Mouse (Mus musculus) liver, embryonic 13.5 days (tissue): ENCODE data around the gene Nckap5l. TPM values are rescaled to one million over a fixed set of nuclear protein-coding genes. Genes with fewer than 3 reads are reported as not detected.

Experiments used
- ATAC-seq: fragments of 200-750 bp; cut with Nextera tagmentation; 2 replicates; pipeline ENCODE4 v1.8.0; 2017; ENCODE audit warnings: low read depth, mild to moderate bottlenecking, moderate number of reproducible peaks, moderate library complexity
- DNase-seq: peaks from one replicate; pipeline ENCODE4 v3.0.0; 2022
- H3K27ac ChIP-seq: fragments of 300-500 bp; sonication (generic); 2 replicates; pipeline ENCODE4 v1.5.1; 2015; ENCODE audit warnings: moderate library complexity, mild to moderate bottlenecking, inconsistent platforms
- H3K27me3 ChIP-seq: fragments of 300-500 bp; sonication (generic); 2 replicates; pipeline ENCODE4 v1.6.1; 2015; ENCODE audit warnings: mild to moderate bottlenecking, inconsistent platforms
- H3K36me3 ChIP-seq: fragments of 300-500 bp; sonication (generic); 2 replicates; pipeline ENCODE4 v1.6.1; 2015; ENCODE audit warnings: mild to moderate bottlenecking, inconsistent platforms
- H3K4me1 ChIP-seq: fragments of 300-500 bp; sonication (generic); replicated peaks from 2 replicates; pipeline ENCODE4 v1.6.1; 2015; ENCODE audit warnings: inconsistent platforms
- H3K4me2 ChIP-seq: fragments of 300-500 bp; sonication (generic); 2 replicates; pipeline ENCODE4 v1.6.1; 2015; ENCODE audit warnings: inconsistent platforms, mild to moderate bottlenecking, moderate library complexity
- H3K4me3 ChIP-seq: fragments of 300-500 bp; sonication (generic); replicated peaks from 2 replicates; pipeline ENCODE4 v1.5.1; 2015; ENCODE audit warnings: mild to moderate bottlenecking, inconsistent platforms
- H3K9ac ChIP-seq: fragments of 300-500 bp; sonication (generic); 2 replicates; pipeline ENCODE4 v1.6.1; 2015; ENCODE audit warnings: mild to moderate bottlenecking, inconsistent platforms
- H3K9me3 ChIP-seq: fragments of 300-500 bp; sonication (generic); replicated peaks from 2 replicates; pipeline ENCODE4 v1.6.1; 2016; ENCODE audit warnings: inconsistent platforms
- WGBS: fragments of 180-500 bp; shearing (Covaris S2); methylation state at CpG from one replicate; pipeline ENCODE4 v1.1.7; 2015; ENCODE audit not compliant: insufficient replicate concordance; 5-methylcytosine and 5-hydroxymethylcytosine counted together
- polyA plus RNA-seq: library from polyadenylated mRNA; unstranded; fragments of >200 nt; fragmentation: Nextera tagmentation; extraction: Ambion mirVana; gene quantifications from 2 replicates; pipeline ENCODE4 v1.2.1, GENCODE M21; 2015

The Nckap5l gene
- 0.85 and 1.1 TPM in 2 replicates for polyA plus RNA-seq

DNA sequence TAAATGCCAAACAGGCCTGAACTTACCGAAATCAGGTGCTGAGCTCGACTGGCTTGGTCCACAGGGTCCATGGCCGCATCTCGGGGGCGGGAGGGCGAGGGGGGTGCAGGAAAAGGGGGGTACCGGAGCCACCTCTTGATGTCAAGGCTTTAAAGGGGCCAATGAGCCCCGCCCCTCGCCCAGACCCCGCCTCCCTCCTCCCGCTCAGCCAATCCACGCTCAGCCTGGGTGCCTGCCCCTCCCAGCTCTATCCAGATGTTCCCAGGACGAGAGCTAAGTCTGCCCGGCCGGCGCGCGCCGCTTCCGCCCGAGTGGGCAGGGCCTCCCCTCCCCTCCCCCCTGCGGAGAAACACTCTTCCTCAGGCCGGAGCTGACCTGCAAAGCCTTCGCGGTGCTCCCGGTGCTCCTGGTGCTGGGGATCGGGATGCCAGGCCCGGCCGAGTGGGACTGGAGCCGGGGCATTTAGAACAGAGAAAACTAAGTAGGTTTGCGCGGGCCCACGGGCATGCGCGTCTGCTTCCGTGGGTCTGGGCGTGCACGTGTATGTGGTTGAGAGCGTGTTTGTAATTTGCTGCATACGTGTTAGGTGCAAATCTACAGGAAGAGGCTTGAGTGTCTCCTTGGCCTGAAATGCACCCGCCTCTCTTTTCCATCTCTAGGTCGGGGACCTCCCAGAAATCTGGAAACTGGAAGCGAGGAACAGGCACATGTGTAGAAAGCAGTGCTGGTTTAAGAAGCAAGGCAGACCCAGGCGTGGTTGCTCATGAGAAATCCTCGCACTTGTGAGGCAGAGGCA, at the start of gene Nckap5l:
Nckap5l (minus strand) TSS at position 143 of the 796 bp plus-strand sequence.
- peaks cover 32% of the 10 kb centered on the region for H3K4me1 ChIP-seq
- under 1% methylated on average over 45 of the region's 45 CpGs for WGBS
- H3K27ac ChIP-seq, result peak within 1 kb of the TSS; percentile 66

GRCm38 (mm10) chr15:99505324-99506095, 48.0 kb upstream of the Nckap5l start:
- no peak overlapping the region for H3K4me2 ChIP-seq
- H3K4me1 ChIP-seq, result peaks cover 10% of the 10 kb centered on the region
- H3K36me3 ChIP-seq, result no peaks in the 10 kb centered on the region
- H3K9me3 ChIP-seq, result no peaks in the 10 kb centered on the region
- ATAC-seq (no peak), DNase-seq (no peak)
- H3K27me3 ChIP-seq, result 0 out of 2 replicates have a peak, but pooled peaks cover 3% of the 10 kb centered on the region
- H3K27ac ChIP-seq, result no peak overlapping the region
- H3K9ac ChIP-seq, result no peak overlapping the region
- no peak overlapping the region for H3K4me3 ChIP-seq
- 57% methylated on average over 15 of the region's 15 CpGs for WGBS

More for the DNA sequence above, at the start of gene Nckap5l:
- Histone ChIP-seq H3K9ac (peak within 1 kb of the TSS; percentile 76), H3K4me3 (peak within 1 kb of the TSS; percentile 70), H3K9me3 (no peaks in the 10 kb centered on the region), H3K4me2 (peak within 1 kb of the TSS; percentile 89), H3K27me3 (peaks cover 15% of the 10 kb centered on the region), H3K36me3 (no peaks in the 10 kb centered on the region)
- peak; percentile 78 for DNase-seq
- peak; percentile 93 for ATAC-seq

DNA sequence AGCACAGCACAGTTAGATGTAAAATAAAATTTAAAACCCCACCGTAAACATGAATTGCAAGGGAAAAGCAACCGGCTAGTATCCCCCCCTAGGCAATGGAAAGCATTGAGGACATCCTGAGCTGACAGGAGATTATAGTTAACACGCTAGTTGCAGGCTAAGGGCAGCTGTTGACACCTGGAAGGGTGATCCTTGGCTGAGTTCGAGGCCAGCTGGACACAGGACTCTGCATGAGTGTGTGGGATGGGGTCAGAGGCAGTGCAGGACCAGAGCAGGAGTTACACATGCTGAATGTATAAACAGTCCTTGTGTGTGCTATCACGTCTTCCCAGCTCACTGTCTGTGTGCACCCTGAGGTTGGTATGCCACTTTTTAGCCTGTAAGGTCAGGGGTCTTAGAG, 45.7 kb upstream of the Nckap5l start:
- H3K4me1 ChIP-seq, result peaks cover 30% of the 10 kb centered on the region

GRCm38 (mm10) chr15:99502311-99502831, 44.8 kb upstream of the Nckap5l start:
- ATAC-seq, result no peak
- peaks cover 37% of the 10 kb centered on the region for H3K4me1 ChIP-seq
- DNase-seq, result no peak

More for the DNA sequence above, 45.7 kb upstream of the Nckap5l start:
- H3K36me3 ChIP-seq, result no peaks in the 10 kb centered on the region
- ATAC-seq (no peak), DNase-seq (no peak)
- H3K9ac ChIP-seq, result no peak overlapping the region
- H3K4me3 ChIP-seq, result no peak overlapping the region
- WGBS, result 64% methylated on average over 5 of the region's 5 CpGs
- no peaks in the 10 kb centered on the region for H3K9me3 ChIP-seq
- H3K27ac ChIP-seq, result no peak overlapping the region
- 0 out of 2 replicates have a peak, but pooled peaks cover 7% of the 10 kb centered on the region for H3K27me3 ChIP-seq
- no peak overlapping the region for H3K4me2 ChIP-seq

DNA sequence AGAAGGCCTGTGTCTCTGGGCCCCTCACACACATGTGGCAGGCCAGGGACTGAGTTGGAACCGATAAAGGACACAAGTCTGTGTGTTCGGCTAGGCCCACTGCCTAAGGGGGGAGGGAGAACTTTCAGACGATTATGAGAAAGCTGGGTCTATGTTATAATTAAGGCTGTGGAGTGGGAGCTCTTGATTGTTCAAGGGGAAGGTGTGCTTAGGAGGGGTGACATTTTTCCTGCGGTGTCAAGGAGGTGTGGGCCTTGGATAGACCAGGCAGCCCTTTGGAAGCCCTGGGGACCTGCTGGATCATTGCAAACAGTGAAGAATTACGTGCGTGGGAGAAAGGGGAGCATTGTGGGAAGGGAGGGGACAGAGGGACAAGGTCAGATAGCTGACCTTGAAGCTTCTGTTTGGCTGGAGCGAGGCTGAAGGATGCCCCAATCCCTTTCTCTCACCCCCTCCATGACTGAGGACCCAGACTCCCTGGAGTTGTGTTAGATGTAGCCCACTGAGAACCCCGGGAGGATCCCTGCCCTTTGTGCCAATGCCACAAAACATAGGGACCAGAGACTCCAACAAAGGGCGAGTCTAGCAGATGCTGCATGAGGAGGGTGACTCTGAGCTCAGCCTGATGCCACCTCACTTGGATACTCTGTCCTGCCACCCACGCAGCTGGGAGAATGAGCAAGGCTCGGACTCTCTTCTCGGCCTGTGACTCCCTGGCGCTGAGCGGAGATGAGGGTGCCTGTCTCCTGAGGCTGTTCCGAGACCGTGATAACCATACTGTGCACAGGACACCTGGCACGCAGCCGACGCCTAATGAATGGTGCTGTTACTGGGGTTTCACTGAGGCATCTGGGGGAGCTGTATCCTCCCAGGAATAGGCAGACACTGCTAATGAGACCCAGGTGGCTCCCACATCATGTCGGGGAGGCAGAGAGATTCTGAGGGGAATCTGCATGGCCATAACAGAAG, 44.0 kb upstream of the Nckap5l start:
- 0 out of 2 replicates have a peak, but pooled peaks cover 11% of the 10 kb centered on the region for H3K27me3 ChIP-seq
- DNase-seq (no peak), ATAC-seq (no peak)
- H3K4me2 ChIP-seq, result no peak overlapping the region
- no peaks in the 10 kb centered on the region for H3K9me3 ChIP-seq
- H3K4me3 ChIP-seq, result no peak overlapping the region
- no peaks in the 10 kb centered on the region for H3K36me3 ChIP-seq
- 65% methylated on average over 20 of the region's 20 CpGs for WGBS
- H3K4me1 ChIP-seq, result peaks cover 39% of the 10 kb centered on the region
- no peak overlapping the region for H3K9ac ChIP-seq
- H3K27ac ChIP-seq, result no peak overlapping the region

More at GRCm38 (mm10) chr15:99502311-99502831, 44.8 kb upstream of the Nckap5l start:
- H3K9me3 ChIP-seq, result no peaks in the 10 kb centered on the region
- H3K9ac ChIP-seq, result no peak overlapping the region
- H3K27me3 ChIP-seq, result 0 out of 2 replicates have a peak, but pooled peaks cover 11% of the 10 kb centered on the region
- WGBS, result 58% methylated on average over 12 of the region's 12 CpGs
- H3K27ac ChIP-seq, result no peak overlapping the region
- no peak overlapping the region for H3K4me2 ChIP-seq
- no peaks in the 10 kb centered on the region for H3K36me3 ChIP-seq
- H3K4me3 ChIP-seq, result no peak overlapping the region

DNA sequence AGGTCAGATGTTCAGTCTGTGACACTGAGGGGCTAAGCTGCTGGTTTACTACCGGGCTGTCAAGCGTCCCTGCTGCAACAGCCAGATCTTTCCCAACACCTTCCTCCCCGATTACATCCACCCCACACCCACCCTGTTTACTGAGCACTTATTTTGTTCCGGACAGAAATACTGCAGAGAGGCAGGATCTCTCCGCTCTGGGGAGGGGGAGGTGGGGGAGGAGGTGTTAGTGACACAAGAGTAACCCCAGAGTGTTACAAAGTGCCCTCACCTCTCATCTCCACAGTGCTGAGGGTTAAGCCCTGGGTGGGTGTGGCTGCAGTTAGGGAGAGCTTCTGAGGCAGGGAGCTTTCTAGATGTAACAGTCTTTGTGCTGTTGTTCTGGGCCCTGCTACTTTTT, 42.8 kb upstream of the Nckap5l start:
- H3K4me2 ChIP-seq, result no peak overlapping the region
- H3K9me3 ChIP-seq, result no peaks in the 10 kb centered on the region
- 15% methylated on average over 5 of the region's 5 CpGs for WGBS
- H3K4me1 ChIP-seq, result peaks cover 39% of the 10 kb centered on the region
- H3K27me3 ChIP-seq, result 0 out of 2 replicates have a peak, but pooled peaks cover 11% of the 10 kb centered on the region
- ATAC-seq, result no peak
- no peak overlapping the region for H3K4me3 ChIP-seq
- H3K9ac ChIP-seq, result no peak overlapping the region
- no peak for DNase-seq
- H3K36me3 ChIP-seq, result no peaks in the 10 kb centered on the region
- no peak overlapping the region for H3K27ac ChIP-seq

GRCm38 (mm10) chr15:99499726-99500125, 42.2 kb upstream of the Nckap5l start:
- Histone ChIP-seq H3K27ac (no peak overlapping the region), H3K36me3 (no peaks in the 10 kb centered on the region), H3K9me3 (no peaks in the 10 kb centered on the region), H3K4me1 (peaks cover 39% of the 10 kb centered on the region), H3K27me3 (peaks cover 14% of the 10 kb centered on the region; the same call in 1 of the 2 replicates), H3K4me2 (no peak overlapping the region), H3K9ac (no peak overlapping the region), H3K4me3 (no peak overlapping the region)
- no peak for ATAC-seq
- WGBS, result 30% methylated on average over 6 of the region's 6 CpGs
- no peak for DNase-seq

GRCm38 (mm10) chr15:99498781-99499180, 41.2 kb upstream of the Nckap5l start:
- Histone ChIP-seq H3K4me2 (no peak overlapping the region), H3K27ac (no peak overlapping the region), H3K9me3 (no peaks in the 10 kb centered on the region), H3K27me3 (peaks cover 20% of the 10 kb centered on the region; the same call in 1 of the 2 replicates), H3K4me1 (peaks cover 39% of the 10 kb centered on the region), H3K9ac (no peak overlapping the region), H3K4me3 (no peak overlapping the region), H3K36me3 (no peaks in the 10 kb centered on the region)
- WGBS, result 22% methylated on average over 4 of the region's 4 CpGs
- no peak for DNase-seq
- ATAC-seq, result no peak

DNA sequence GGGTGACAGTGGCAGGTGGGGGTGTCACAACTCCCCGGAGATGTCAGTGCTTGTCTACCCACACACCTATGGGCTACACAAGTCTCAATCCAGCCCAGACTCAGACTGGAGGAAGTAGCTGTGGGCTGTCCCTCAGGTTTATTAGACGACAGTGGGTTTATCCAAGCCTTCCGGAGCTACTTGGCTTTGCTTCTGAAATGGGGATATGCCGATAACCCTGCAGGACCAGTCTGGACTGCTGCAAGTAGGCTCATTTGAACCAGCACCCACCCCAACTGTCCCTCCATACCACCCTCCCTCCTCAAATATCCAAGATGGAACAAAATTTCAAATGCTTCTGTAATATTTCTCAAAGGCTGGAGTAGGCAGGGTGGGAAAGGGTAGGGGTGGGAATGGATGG, 40.8 kb upstream of the Nckap5l start:
- H3K27me3 ChIP-seq, result peaks cover 24% of the 10 kb centered on the region; the same call in 1 of the 2 replicates
- H3K4me2 ChIP-seq, result no peak overlapping the region
- H3K27ac ChIP-seq, result no peak overlapping the region
- WGBS, result 59% methylated on average over 4 of the region's 4 CpGs
- H3K9ac ChIP-seq, result no peak overlapping the region
- peaks cover 39% of the 10 kb centered on the region for H3K4me1 ChIP-seq
- DNase-seq, result no peak
- H3K36me3 ChIP-seq, result no peaks in the 10 kb centered on the region
- no peak for ATAC-seq
- H3K9me3 ChIP-seq, result no peaks in the 10 kb centered on the region
- H3K4me3 ChIP-seq, result no peak overlapping the region

DNA sequence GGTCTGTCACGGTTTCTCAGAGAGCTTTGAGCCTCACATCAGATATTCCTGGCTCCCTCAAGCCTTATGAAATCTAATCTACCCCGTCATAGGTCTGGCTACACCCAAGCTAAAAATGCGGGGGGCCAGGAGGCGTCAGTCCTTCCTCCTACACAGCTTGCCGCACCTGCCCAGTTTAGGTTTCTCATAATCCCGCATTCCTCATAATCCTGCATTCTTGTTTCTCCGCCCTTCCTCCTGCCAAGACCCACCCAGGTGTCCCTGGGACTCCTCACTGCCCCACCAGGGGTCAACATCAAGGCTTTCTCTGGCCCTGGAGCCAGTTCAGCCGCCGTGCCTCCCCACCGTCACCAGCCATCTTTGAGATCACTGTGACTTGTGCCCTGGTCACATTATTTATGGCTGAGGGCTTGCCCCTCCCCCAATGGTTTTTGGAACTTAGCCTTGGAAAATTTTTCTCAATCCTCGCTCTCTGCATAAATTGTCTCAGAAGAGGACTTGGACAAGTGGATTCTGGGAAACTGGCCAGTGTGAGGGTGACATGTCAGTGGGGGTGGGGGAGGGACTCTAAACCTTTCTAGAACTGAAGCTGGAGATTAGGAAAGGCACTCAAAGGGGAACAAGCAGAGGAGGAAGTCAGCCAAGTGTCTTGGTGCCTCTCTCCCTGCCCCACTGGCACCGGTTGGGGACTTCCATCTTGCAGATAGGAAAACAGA, 40.1 kb upstream of the Nckap5l start:
- Histone ChIP-seq H3K36me3 (no peaks in the 10 kb centered on the region), H3K4me3 (no peak overlapping the region), H3K4me2 (no peak overlapping the region), H3K9ac (no peak overlapping the region), H3K27ac (no peak overlapping the region), H3K27me3 (peaks cover 27% of the 10 kb centered on the region), H3K4me1 (peaks cover 39% of the 10 kb centered on the region), H3K9me3 (no peaks in the 10 kb centered on the region)
- no peak for DNase-seq
- no peak for ATAC-seq
- WGBS, result 40% methylated on average over 12 of the region's 12 CpGs
